Mouse (Mus musculus) CH12.LX (cell line): ENCODE measurements around the gene S100a14. TPM values are rescaled to one million over a fixed set of nuclear protein-coding genes. Genes with fewer than 3 reads are reported as not detected.

ENCODE experiments used
- DNase-seq: peaks from one replicate; pipeline ENCODE4 v3.0.0-alpha.2; 2013; ENCODE audit errors: extremely low read depth
- H3K27ac ChIP-seq: 2 replicates; pipeline ENCODE4 v1.5.1; 2012; ENCODE audit warnings: low read depth, mild to moderate bottlenecking, control low read depth, moderate library complexity; ENCODE audit not compliant: insufficient read depth
- H3K27me3 ChIP-seq: replicated peaks from 2 replicates; pipeline ENCODE3; 2012; ENCODE audit warnings: inconsistent platforms
- H3K36me3 ChIP-seq, 2 experiments: replicated peaks in 1 of 2; 2 replicates each; pipeline versions ENCODE3 to v1.6.1; 2012; ENCODE audit warnings: inconsistent platforms in 1 of 2, low read length in 1 of 2, mild to moderate bottlenecking in 1 of 2, mixed read lengths in 1 of 2, moderate library complexity in 1 of 2; ENCODE audit not compliant: control insufficient read depth in 1 of 2, insufficient read depth in 1 of 2
- H3K4me1 ChIP-seq, 2 experiments: 2 replicates each; pipeline ENCODE4 v1.6.1; 2012; ENCODE audit warnings: inconsistent platforms in 1 of 2, moderate library complexity in 1 of 2; ENCODE audit not compliant: insufficient read depth in 2 of 2, control insufficient read depth in 1 of 2
- H3K4me2 ChIP-seq: 2 replicates; pipeline ENCODE4 v1.6.1; 2012; ENCODE audit warnings: low read depth, mild to moderate bottlenecking, control low read depth; ENCODE audit not compliant: poor library complexity, insufficient read depth, severe bottlenecking
- H3K4me3 ChIP-seq, 3 experiments: fragments of 150-350 bp in 1 of 3; sonication (generic) in 1 of 3; replicated peaks in 1 of 3; 2 replicates each; pipeline versions ENCODE3 to v1.5.1; 2011 to 2012; ENCODE audit warnings: low read depth in 2 of 3, low read length in 2 of 3, mild to moderate bottlenecking in 2 of 3, moderate library complexity in 2 of 3, control low read depth in 1 of 3, improper control_type of control experiment in 1 of 3, inconsistent platforms in 1 of 3, mixed read lengths in 1 of 3; ENCODE audit not compliant: poor library complexity in 1 of 3
- H3K79me2 ChIP-seq: replicated peaks from 2 replicates; pipeline ENCODE4 v1.6.1; 2012; ENCODE audit warnings: mild to moderate bottlenecking, moderate library complexity; ENCODE audit not compliant: control insufficient read depth, poor library complexity, insufficient read depth, severe bottlenecking; ENCODE audit errors: extremely low read depth
- H3K9ac ChIP-seq: 2 replicates; pipeline ENCODE4 v1.6.1; 2012; ENCODE audit warnings: low read depth, mild to moderate bottlenecking, control low read depth, moderate library complexity; ENCODE audit not compliant: insufficient read depth
- H3K9me3 ChIP-seq: replicated peaks from 2 replicates; pipeline ENCODE3; 2012; ENCODE audit warnings: low read length, inconsistent platforms, mixed read lengths
- CHD1 ChIP-seq: IDR thresholded peaks from 2 replicates; pipeline ENCODE4 v1.6.1; 2012; ENCODE audit warnings: low read depth, low read length, improper control_type of control experiment, inconsistent platforms
- E2F4 ChIP-seq: IDR thresholded peaks from 2 replicates; pipeline ENCODE4 v1.6.1; 2011; ENCODE audit warnings: low read depth, low read length, improper control_type of control experiment; ENCODE audit not compliant: insufficient replicate concordance
- EP300 ChIP-seq: IDR thresholded peaks from 2 replicates; pipeline ENCODE4 v1.6.1; 2011; ENCODE audit warnings: low read length, improper control_type of control experiment
- ETS1 ChIP-seq: conservative IDR thresholded peaks from 2 replicates; pipeline ENCODE4 v1.6.1; 2012; ENCODE audit warnings: low read depth, mild to moderate bottlenecking, inconsistent platforms, low read length, improper control_type of control experiment, moderate library complexity
- HCFC1 ChIP-seq: IDR thresholded peaks from 2 replicates; pipeline ENCODE4 v1.6.1; 2012; ENCODE audit warnings: low read depth, mild to moderate bottlenecking, inconsistent platforms, low read length, improper control_type of control experiment
- JUN ChIP-seq: IDR thresholded peaks from 2 replicates; pipeline ENCODE4 v1.6.1; 2011; ENCODE audit warnings: low read depth, mild to moderate bottlenecking, low read length, improper control_type of control experiment, moderate library complexity; ENCODE audit not compliant: insufficient read depth
- KAT2A ChIP-seq: IDR thresholded peaks from 2 replicates; pipeline ENCODE4 v1.6.1; 2012; ENCODE audit warnings: low read length, improper control_type of control experiment, inconsistent platforms; ENCODE audit not compliant: insufficient replicate concordance
- MAX ChIP-seq: IDR thresholded peaks from 2 replicates; pipeline ENCODE4 v1.6.1; 2011; ENCODE audit warnings: low read length, improper control_type of control experiment
- MYC ChIP-seq: IDR thresholded peaks from 2 replicates; pipeline ENCODE4 v1.6.1; 2011; ENCODE audit warnings: low read depth, mild to moderate bottlenecking, improper control_type of control experiment, low read length
- RAD21 ChIP-seq: IDR thresholded peaks from 2 replicates; pipeline ENCODE4 v1.6.1; 2011; ENCODE audit warnings: low read depth, mild to moderate bottlenecking, low read length, improper control_type of control experiment, moderate library complexity
- RCOR1 ChIP-seq: conservative IDR thresholded peaks from 2 replicates; pipeline ENCODE4 v1.6.1; 2012; ENCODE audit warnings: low read depth, mild to moderate bottlenecking, inconsistent platforms, low read length, improper control_type of control experiment
- SIN3A ChIP-seq: IDR thresholded peaks from 2 replicates; pipeline ENCODE4 v1.6.1; 2012; ENCODE audit warnings: low read length, improper control_type of control experiment, inconsistent platforms
- SMC3 ChIP-seq: IDR thresholded peaks from 2 replicates; pipeline ENCODE4 v1.6.1; 2011; ENCODE audit warnings: low read depth, low read length, improper control_type of control experiment
- UBTF ChIP-seq: IDR thresholded peaks from 2 replicates; pipeline ENCODE4 v1.6.1; 2012; ENCODE audit warnings: low read depth, mild to moderate bottlenecking, inconsistent platforms, low read length, improper control_type of control experiment, moderate library complexity
- USF1 ChIP-seq: IDR thresholded peaks from 2 replicates; pipeline ENCODE4 v1.6.1; 2014; ENCODE audit warnings: low read depth, mild to moderate bottlenecking, inconsistent platforms, low read length, improper control_type of control experiment
- USF2 ChIP-seq: conservative IDR thresholded peaks from 2 replicates; pipeline ENCODE4 v1.6.1; 2011; ENCODE audit warnings: low read depth, low read length, improper control_type of control experiment
- ZKSCAN1 ChIP-seq: IDR thresholded peaks from 2 replicates; pipeline ENCODE4 v1.6.1; 2012; ENCODE audit warnings: low read depth, inconsistent platforms, low read length, improper control_type of control experiment, borderline replicate concordance
- ZNF384 ChIP-seq: IDR thresholded peaks from 2 replicates; pipeline ENCODE4 v1.6.1; 2012; ENCODE audit warnings: low read depth, low read length, improper control_type of control experiment, inconsistent platforms
- dilution Hi-C: fragments of 300-500 bp; cut with MboI; formaldehyde crosslinking; loops from 2 replicates; pipeline ENCODE4 v1.14.3; 2020; ENCODE audit warnings: low sequenced_read_pairs; ENCODE audit not compliant: extremely low pct_unique_long_range_greater_than_20kb, extremely low pct_ligation_motif_present
- in situ Hi-C: fragments of 300-500 bp; cut with MboI; formaldehyde crosslinking; loops from 3 replicates; pipeline ENCODE4 v1.14.3; 2019; ENCODE audit warnings: low sequenced_read_pairs, low pct_ligation_motif_present, low pct_unique_long_range_greater_than_20kb, mixed read lengths
- polyA plus RNA-seq: library from polyadenylated mRNA; unstranded; fragments of >175 nt; gene quantifications from 2 replicates; pipeline ENCODE4 v1.2.1, GENCODE M21; 2012; ENCODE audit warnings: low read depth; ENCODE audit not compliant: insufficient read length
- total RNA-seq, 2 experiments: library from RNA; depleted of rRNA; stranded (reverse); fragments of 300-350 nt in 1 of 2; fragments of >200 nt in 1 of 2; gene quantifications; 2 replicates each; pipeline ENCODE4 v1.2.3; 2012 to 2014

Gene S100a14
- total and polyA plus RNA-seq, 3 experiments = not detected

DNA sequence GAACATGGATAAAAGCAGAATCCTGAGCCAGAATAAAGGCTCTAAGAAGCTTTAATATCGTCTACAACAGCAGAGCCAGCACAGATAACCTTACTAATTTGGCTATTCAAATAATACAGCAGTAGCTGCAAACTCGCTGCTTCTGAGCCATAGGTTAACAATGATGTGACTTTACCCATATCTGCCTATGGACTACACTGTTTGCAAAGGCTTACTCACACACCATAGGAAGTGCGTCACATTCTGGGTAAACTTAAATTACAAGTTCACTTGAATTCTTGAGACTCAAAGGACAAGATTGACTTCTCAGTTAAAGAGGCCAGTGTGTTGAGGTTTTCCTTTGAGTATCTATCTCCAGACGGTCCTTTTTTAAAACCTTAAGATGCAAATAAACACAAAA lies 23.2 kb upstream of the S100a14 start:
- H3K4me2 ChIP-seq = no peak overlapping the region
- H3K27me3 ChIP-seq = no peaks in the 10 kb centered on the region
- H3K27ac ChIP-seq = no peak overlapping the region
- H3K4me3 ChIP-seq = no peak overlapping the region
- no peak overlapping the region for H3K9ac ChIP-seq
- no peaks in the 10 kb centered on the region for H3K9me3 ChIP-seq
- peaks cover 32% of the 10 kb centered on the region for H3K79me2 ChIP-seq
- TF ChIP-seq ZKSCAN1 (no peak), JUN (no peak), HCFC1 (no peak), RAD21 (no peak), ZNF384 (no peak), MAX (no peak), E2F4 (no peak), RCOR1 (no peak), KAT2A (no peak), ETS1 (no peak), EP300 (no peak), USF1 (no peak), USF2 (no peak), SIN3A (no peak), SMC3 (no peak), CHD1 (no peak), UBTF (no peak), MYC (no peak)
- DNase-seq = no peak
- in situ Hi-C loops = no loop called here
- H3K4me1 ChIP-seq = peaks cover 0 to 39% of the 10 kb centered on the region in 2 experiments; a peak in 2 of 4 replicates
- dilution Hi-C loops = no loop called here
- H3K36me3 ChIP-seq = peaks cover 63 to 81% of the 10 kb centered on the region in 2 experiments

DNA sequence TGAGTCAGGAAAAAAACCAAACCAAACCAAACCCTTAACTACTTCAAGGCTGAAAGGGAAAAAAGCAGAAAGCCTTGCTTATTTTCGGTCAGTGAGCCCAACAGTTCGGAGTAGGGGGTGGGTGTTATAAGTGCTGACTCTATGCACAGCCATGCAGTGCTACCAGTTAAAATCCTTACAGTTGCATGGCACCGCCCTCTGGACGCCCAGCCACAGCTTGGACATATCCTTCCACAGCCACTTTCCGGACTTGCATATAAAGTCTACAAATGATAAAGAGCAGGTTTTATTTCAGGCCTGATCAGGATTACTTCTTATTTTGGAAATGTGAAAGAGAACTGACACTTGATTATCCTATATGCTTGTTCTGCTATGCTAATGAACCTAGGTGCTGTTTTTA lies 21.4 kb upstream of the S100a14 start:
- Histone ChIP-seq H3K27ac (no peak overlapping the region), H3K79me2 (peaks cover 39% of the 10 kb centered on the region), H3K9ac (no peak overlapping the region), H3K4me2 (no peak overlapping the region), H3K9me3 (no peaks in the 10 kb centered on the region), H3K27me3 (no peaks in the 10 kb centered on the region), H3K4me3 (no peak overlapping the region), H3K4me1 (peaks cover 0 to 39% of the 10 kb centered on the region in 2 experiments; a peak in 2 of 4 replicates), H3K36me3 (peaks cover 48 to 73% of the 10 kb centered on the region in 2 experiments)
- dilution Hi-C loops (no loop called here), in situ Hi-C loops (loop anchor here (5.0 kb wide), 1 partner anchor 107 kb away; the partner anchor contains the start of gene S100a6)
- DNase-seq = no peak
- TF ChIP-seq UBTF (no peak), MAX (no peak)
